Mouse (Mus musculus) liver, embryonic 14.5 days (tissue): ENCODE results near the gene Ydjc.

ENCODE experiments used
- CTCF ChIP-seq: IDR thresholded peaks from 2 replicates; pipeline ENCODE4 v1.5.1; 2016; ENCODE audit warnings: antibody characterized with exemption, low read depth, control low read depth
- EP300 ChIP-seq: IDR thresholded peaks from 2 replicates; pipeline ENCODE4 v1.6.1; 2016; ENCODE audit warnings: antibody characterized with exemption, low read depth

- TF ChIP-seq CTCF (no peak), EP300 (no peak)
Measured at GRCm38 (mm10) chr16:17202549-17202948, 58.1 kb downstream of the Ydjc start, which contains the start of gene Ube2l3.
